Mouse (Mus musculus): ENCODE data around the gene Gm1553. TPM values are rescaled to one million over a fixed set of nuclear protein-coding genes. Genes with fewer than 3 reads are reported as not detected.

Gene Gm1553
- not detected for polyA plus RNA-seq (2015; fragmentation: Illumina TruSeq; extraction: RNeasy Lipid Tissue Mini Kit (QIAGEN cat#74804); ENCODE audit: insufficient read depth, low read depth, low replicate concordance)

DNA sequence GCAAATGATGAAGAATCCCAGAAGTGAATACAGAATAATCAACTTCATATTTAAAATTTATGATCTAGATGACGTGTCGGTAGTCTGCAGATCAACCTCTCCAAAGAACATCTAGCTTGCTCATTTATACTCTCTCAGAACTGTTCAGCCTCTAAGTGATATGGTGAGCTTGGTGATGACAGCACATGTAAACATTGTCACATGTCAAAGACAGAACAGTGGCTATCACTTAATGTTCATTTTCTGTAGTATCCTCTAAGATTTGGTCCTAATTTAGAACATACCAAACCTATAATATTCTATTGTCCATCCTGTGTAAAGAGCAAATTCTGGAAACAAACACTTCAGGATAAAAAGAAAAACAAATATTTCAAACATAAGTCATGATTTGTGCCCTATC, at the start of gene Gm1553:
Gm1553 (minus strand) TSS at position 101 of the 400 bp plus-strand sequence.

Other genes with a start within 250 kb of the Gm1553 start
- not detected for gene 4932415D10Rik, start 176.0 kb downstream of the Gm1553 start, polyA plus RNA-seq (2015; fragmentation: Illumina TruSeq; extraction: RNeasy Lipid Tissue Mini Kit (QIAGEN cat#74804); ENCODE audit: insufficient read depth, low read depth, low replicate concordance)
- gene Gm4924, start 138.4 kb downstream of the Gm1553 start, polyA plus RNA-seq (2015; fragmentation: Illumina TruSeq; extraction: RNeasy Lipid Tissue Mini Kit (QIAGEN cat#74804); ENCODE audit: insufficient read depth, low read depth, low replicate concordance) = 0.87 TPM
- gene 1190007I07Rik, start 130.6 kb upstream of the Gm1553 start, polyA plus RNA-seq (2015; fragmentation: Illumina TruSeq; extraction: RNeasy Lipid Tissue Mini Kit (QIAGEN cat#74804); ENCODE audit: insufficient read depth, low read depth, low replicate concordance) = 4.6 TPM
- 6.7 TPM for gene Tdg, start 137.2 kb upstream of the Gm1553 start, polyA plus RNA-seq (2015; fragmentation: Illumina TruSeq; extraction: RNeasy Lipid Tissue Mini Kit (QIAGEN cat#74804); ENCODE audit: insufficient read depth, low read depth, low replicate concordance)
- gene Glt8d2, start 198.0 kb upstream of the Gm1553 start, polyA plus RNA-seq (2015; fragmentation: Illumina TruSeq; extraction: RNeasy Lipid Tissue Mini Kit (QIAGEN cat#74804); ENCODE audit: insufficient read depth, low read depth, low replicate concordance) = 2.2 TPM
- gene Hcfc2, start 203.5 kb upstream of the Gm1553 start, polyA plus RNA-seq (2015; fragmentation: Illumina TruSeq; extraction: RNeasy Lipid Tissue Mini Kit (QIAGEN cat#74804); ENCODE audit: insufficient read depth, low read depth, low replicate concordance) = 6.9 TPM